Mouse (Mus musculus) cerebellum, adult (tissue): ENCODE data around the gene Sbk2.

ENCODE experiments used
- ATAC-seq: cut with Nextera tagmentation; 2 replicates; pipeline ENCODE4 v1.9.2; 2017; ENCODE audit warnings: mild to moderate bottlenecking, moderate library complexity, mixed read lengths; ENCODE audit not compliant: insufficient number of reproducible peaks, low FRiP score, low TSS enrichment

Gene Sbk2

GRCm38 (mm10) chr7:4899649-4900522 is 64.3 kb downstream of the Sbk2 start:
- no peak for ATAC-seq

- ATAC-seq, result peak; percentile 61; the same call in 1 of the 2 replicates
Measured at GRCm38 (mm10) chr7:4898851-4899648, 65.2 kb downstream of the Sbk2 start.

- ATAC-seq, result no peak
Measured at GRCm38 (mm10) chr7:4895186-4895585, 69.0 kb downstream of the Sbk2 start.
